Mouse (Mus musculus) heart, adult 2 months (tissue): Measurements from ENCODE around the gene Txnrd1. TPM values are rescaled to one million over a fixed set of nuclear protein-coding genes. Genes with fewer than 3 reads are reported as not detected.
A peak's percentile ranks its signal among the peaks of the same experiment; 100 is the strongest.

Experiments
- DNase-seq, 2 experiments: peaks; one replicate each; pipeline ENCODE4 v3.0.0; 2021
- H3K27ac ChIP-seq: fragments of 200-600 bp; 2 replicates; pipeline ENCODE4 v1.8.1; 2022
- H3K27me3 ChIP-seq: fragments of 200-500 bp; 2 replicates; pipeline ENCODE4 v1.6.1; 2012; ENCODE audit warnings: mild to moderate bottlenecking, low read length, inconsistent platforms, mixed read lengths; ENCODE audit not compliant: control insufficient read depth, insufficient read depth
- H3K36me3 ChIP-seq: fragments of 200-500 bp; 2 replicates; pipeline ENCODE4 v1.6.1; 2012; ENCODE audit warnings: low read length, inconsistent platforms; ENCODE audit not compliant: control insufficient read depth, insufficient read depth
- H3K4me1 ChIP-seq: fragments of 200-500 bp; 2 replicates; pipeline ENCODE4 v1.6.1; 2011; ENCODE audit warnings: low read length; ENCODE audit not compliant: control insufficient read depth, insufficient read depth
- H3K4me3 ChIP-seq: fragments of 200-600 bp; 2 replicates; pipeline ENCODE4 v1.8.1; 2022
- H3K79me2 ChIP-seq: fragments of 200-500 bp; replicated peaks from 2 replicates; pipeline ENCODE4 v1.6.1; 2012; ENCODE audit warnings: mild to moderate bottlenecking, inconsistent platforms, low read length, moderate library complexity, mixed read lengths; ENCODE audit not compliant: control insufficient read depth, insufficient read depth
- H3K9ac ChIP-seq: fragments of 200-500 bp; 2 replicates; pipeline ENCODE4 v1.6.1; 2012; ENCODE audit warnings: low read depth, mild to moderate bottlenecking, control low read depth, inconsistent platforms, low read length, mixed read lengths
- CTCF ChIP-seq: fragments of 200-600 bp; IDR thresholded peaks from 2 replicates; pipeline ENCODE4 v1.8.1; 2022; ENCODE audit warnings: antibody characterized with exemption, mild to moderate bottlenecking, moderate library complexity
- EP300 ChIP-seq: fragments of 200-500 bp; IDR thresholded peaks from 2 replicates; pipeline ENCODE4 v1.6.1; 2011; ENCODE audit warnings: low read depth, low read length, control low read depth; ENCODE audit not compliant: insufficient read depth
- POLR2A ChIP-seq: fragments of 200-500 bp; IDR thresholded peaks from 2 replicates; pipeline ENCODE4 v1.6.1; 2011; ENCODE audit warnings: mild to moderate bottlenecking, low read depth, low read length, control low read depth; ENCODE audit not compliant: insufficient read depth
- WGBS: fragments of 180-500 bp; shearing (Covaris S2); methylation state at CpG from one replicate; pipeline ENCODE4 v1.1.7; 2018; 5-methylcytosine and 5-hydroxymethylcytosine counted together
- intact Hi-C: fragments of 180-260 bp; cut with DNase I; formaldehyde crosslinking; loops from one replicate; pipeline ENCODE4 v1.15.1; 2025
- long read RNA-seq: library from polyadenylated mRNA; stranded (forward); transcript quantifications from one replicate; pipeline ENCODE4 v2.0.0, GENCODE M21; 2021
- polyA plus RNA-seq: library from polyadenylated mRNA; depleted of rRNA; stranded (reverse); fragments of >200 nt; gene quantifications from 2 replicates; pipeline ENCODE4 v1.2.3, GENCODE M21; 2012; rRNA removed
- total RNA-seq, 2 experiments: library from RNA; stranded (reverse); gene quantifications; 2 replicates each; pipeline ENCODE4 v1.2.3; 2021

The Txnrd1 gene
- total RNA-seq (10 to 100 TPM; 56.8 to 61.1 TPM), polyA plus RNA-seq (21.3 and 29.9 TPM in 2 replicates)
- long read RNA-seq, transcript Txnrd1-208 (15 exons, 2,297 nt), result major isoform, 70 of 96 reads
- long read RNA-seq, transcript Txnrd1-201 (14 exons, 3,325 nt), result minor isoform, 15 of 96 reads
- long read RNA-seq, partial matches to known transcripts, result 3 of 96 reads
- long read RNA-seq, other reads (novel, unspliced or antisense), result 4 of 96 reads

- H3K4me3 ChIP-seq, result no peak within 1 kb of the TSS
- intact Hi-C loops, result no loop called here
Measured at GRCm38 (mm10) chr10:82833926-82834325, at the start of gene Txnrd1. Txnrd1 (plus strand) TSS chr10:82833951.

DNA sequence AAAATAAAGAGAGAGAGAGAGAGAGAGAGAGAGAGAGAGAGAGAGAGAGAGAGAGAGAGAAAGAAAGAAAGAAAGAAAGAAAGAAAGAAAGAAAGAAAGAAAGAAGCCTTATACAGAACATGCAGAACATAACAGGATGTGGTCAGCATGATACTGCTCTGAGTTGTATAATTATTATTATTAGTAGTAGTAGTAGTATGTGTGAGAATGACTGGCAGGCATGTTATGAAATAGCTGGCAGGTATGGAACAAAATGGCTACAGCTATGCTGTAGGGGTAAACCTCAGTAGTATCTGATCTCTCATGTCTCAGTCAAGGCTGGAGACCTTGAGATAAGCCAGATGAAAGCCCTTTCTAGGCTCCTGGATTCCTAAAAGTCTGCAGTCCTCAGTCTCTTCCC lies 44.6 kb upstream of the Txnrd1 start:
- H3K27ac ChIP-seq, result no peak overlapping the region
- no peaks in the 10 kb centered on the region for H3K27me3 ChIP-seq
- no peaks in the 10 kb centered on the region for H3K4me1 ChIP-seq
- H3K79me2 ChIP-seq, result no peaks in the 10 kb centered on the region
- no peaks in the 10 kb centered on the region for H3K36me3 ChIP-seq
- intact Hi-C loops, result no loop called here
- no peak overlapping the region for H3K9ac ChIP-seq
- TF ChIP-seq EP300, result no peak
- no peak for TF ChIP-seq CTCF
- no peak for TF ChIP-seq POLR2A
- no peak overlapping the region for H3K4me3 ChIP-seq
- no peak for DNase-seq

More at GRCm38 (mm10) chr10:82833926-82834325, at the start of gene Txnrd1:
- DNase-seq, result no peak
- Histone ChIP-seq H3K27me3 (no peaks in the 10 kb centered on the region), H3K4me1 (no peaks in the 10 kb centered on the region), H3K79me2 (no peaks in the 10 kb centered on the region), H3K9ac (no peak within 1 kb of the TSS), H3K27ac (no peak within 1 kb of the TSS), H3K36me3 (no peaks in the 10 kb centered on the region)
- WGBS, result 77% methylated on average over 9 of the region's 9 CpGs
- TF ChIP-seq POLR2A (no peak), EP300 (no peak), CTCF (no peak)

DNA sequence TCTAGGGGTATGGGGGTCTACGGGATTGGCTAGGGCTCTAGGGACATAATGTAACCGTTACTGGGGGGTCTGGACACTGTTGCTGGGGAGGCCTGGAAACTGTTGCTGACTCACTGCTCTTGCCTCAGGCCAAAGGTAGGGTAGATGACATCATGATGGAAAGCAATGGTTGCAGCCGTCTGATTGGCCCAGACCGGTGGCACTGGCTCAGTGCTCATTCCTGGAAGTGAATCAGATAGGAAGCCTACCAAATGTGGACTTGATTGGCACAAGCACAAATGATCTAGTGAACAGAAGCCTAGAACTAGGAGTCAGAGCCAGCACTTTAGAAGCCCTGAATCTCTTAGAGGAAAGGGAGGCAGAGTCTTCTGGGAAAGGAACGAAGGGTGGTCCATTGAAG lies 43.2 kb upstream of the Txnrd1 start:
- intact Hi-C loops, result no loop called here
- Histone ChIP-seq H3K4me1 (no peaks in the 10 kb centered on the region), H3K9ac (no peak overlapping the region), H3K4me3 (no peak overlapping the region), H3K79me2 (no peaks in the 10 kb centered on the region), H3K27ac (no peak overlapping the region), H3K36me3 (no peaks in the 10 kb centered on the region), H3K27me3 (no peaks in the 10 kb centered on the region)
- WGBS, result 81% methylated on average over 5 of the region's 5 CpGs
- no peak for DNase-seq
- TF ChIP-seq EP300 (no peak), CTCF (no peak), POLR2A (no peak)

- no peaks in the 10 kb centered on the region for H3K27me3 ChIP-seq
- H3K27ac ChIP-seq, result no peak overlapping the region
- H3K9ac ChIP-seq, result no peak overlapping the region
- 89% methylated on average over 3 of the region's 3 CpGs for WGBS
- intact Hi-C loops, result no loop called here
- DNase-seq, result no peak
- no peaks in the 10 kb centered on the region for H3K36me3 ChIP-seq
- no peaks in the 10 kb centered on the region for H3K79me2 ChIP-seq
- no peaks in the 10 kb centered on the region for H3K4me1 ChIP-seq
- no peak overlapping the region for H3K4me3 ChIP-seq
- TF ChIP-seq POLR2A (no peak), CTCF (no peak), EP300 (no peak)
Measured at GRCm38 (mm10) chr10:82791713-82792112, 42.0 kb upstream of the Txnrd1 start.

- no peaks in the 10 kb centered on the region for H3K27me3 ChIP-seq
- 72% methylated on average over 2 of the region's 2 CpGs for WGBS
- no peak overlapping the region for H3K9ac ChIP-seq
- no peak overlapping the region for H3K27ac ChIP-seq
- H3K79me2 ChIP-seq, result no peaks in the 10 kb centered on the region
- no peaks in the 10 kb centered on the region for H3K36me3 ChIP-seq
- intact Hi-C loops, result no loop called here
- no peak for DNase-seq
- no peaks in the 10 kb centered on the region for H3K4me1 ChIP-seq
- H3K4me3 ChIP-seq, result no peak overlapping the region
- TF ChIP-seq CTCF, result no peak
- TF ChIP-seq EP300, result no peak
- no peak for TF ChIP-seq POLR2A
Measured at GRCm38 (mm10) chr10:82792311-82792710, 41.4 kb upstream of the Txnrd1 start.

- Histone ChIP-seq H3K4me3 (peak overlapping the region; percentile 36), H3K36me3 (no peaks in the 10 kb centered on the region), H3K4me1 (no peaks in the 10 kb centered on the region), H3K79me2 (no peaks in the 10 kb centered on the region), H3K9ac (no peak overlapping the region), H3K27me3 (no peaks in the 10 kb centered on the region), H3K27ac (peak overlapping the region; percentile 39; the same call in 1 of the 2 replicates)
- intact Hi-C loops, result no loop called here
- WGBS, result 8% methylated on average over 15 of the region's 15 CpGs
- peak; percentile 63; the same call in 1 of the 2 replicates for TF ChIP-seq EP300
- TF ChIP-seq POLR2A, result no peak
- peak; percentile 65 for TF ChIP-seq CTCF
- peak; percentile 63 to 69 for DNase-seq
Measured at GRCm38 (mm10) chr10:82795071-82795731, 38.5 kb upstream of the Txnrd1 start.
